Mouse (Mus musculus) ES-E14 (cell line): ENCODE measurements around the gene Adgre5.

Experiments used
- CHD2 ChIP-seq: IDR thresholded peaks from 2 replicates; pipeline ENCODE4 v1.6.1; 2014; ENCODE audit warnings: mild to moderate bottlenecking, low read depth, low read length, inconsistent platforms
- HCFC1 ChIP-seq: IDR thresholded peaks from 2 replicates; pipeline ENCODE4 v1.6.1; 2012; ENCODE audit warnings: low read length, inconsistent platforms, borderline replicate concordance; ENCODE audit not compliant: insufficient read depth
- MAFK ChIP-seq: IDR thresholded peaks from 2 replicates; pipeline ENCODE4 v1.6.1; 2014; ENCODE audit warnings: mild to moderate bottlenecking, low read depth, low read length, inconsistent platforms; ENCODE audit not compliant: insufficient read depth
- ZC3H11A ChIP-seq: IDR thresholded peaks from 2 replicates; pipeline ENCODE4 v1.6.1; 2012; ENCODE audit warnings: low read depth, mild to moderate bottlenecking, inconsistent platforms, low read length, borderline replicate concordance
- ZNF384 ChIP-seq: IDR thresholded peaks from 2 replicates; pipeline ENCODE4 v1.6.1; 2012; ENCODE audit warnings: low read depth, low read length, inconsistent platforms

DNA sequence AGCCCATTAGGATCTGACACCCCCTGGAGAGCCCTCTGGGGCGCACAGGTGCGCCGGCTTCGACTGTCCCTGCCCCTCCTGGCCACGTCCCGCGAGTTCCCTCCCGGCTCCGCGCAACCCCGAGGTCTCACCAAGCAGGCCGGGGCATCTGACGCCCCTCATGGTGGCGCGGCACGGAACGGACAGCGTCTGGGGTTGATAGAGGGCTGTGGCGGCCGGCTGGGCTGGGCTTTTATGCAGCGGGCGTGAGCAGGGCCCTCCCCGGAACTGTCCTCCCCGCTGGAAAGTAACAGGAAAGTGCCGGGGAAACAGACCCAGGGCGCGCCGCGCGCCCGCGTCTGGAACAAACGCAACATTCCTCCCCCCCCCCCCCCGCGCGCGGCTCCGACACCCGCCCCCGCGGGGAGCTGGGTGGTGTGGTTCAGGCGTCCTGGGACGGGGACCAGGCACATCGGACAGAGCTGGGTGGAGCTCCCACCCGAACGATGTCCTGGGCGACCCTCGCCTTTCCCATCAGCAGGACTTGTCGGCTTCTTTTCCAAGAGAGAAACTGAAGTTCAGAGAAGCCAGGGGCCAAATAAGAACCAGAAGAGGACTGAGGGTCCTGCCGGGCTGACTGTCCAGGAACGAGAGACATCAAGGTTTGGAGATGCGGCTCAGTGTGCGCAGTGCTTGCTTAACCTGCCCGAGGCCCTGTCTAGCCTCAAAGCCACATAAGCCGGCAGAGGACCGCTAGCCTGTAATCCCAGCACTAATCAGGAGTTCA lies at the start of gene Adgre5:
- TF ChIP-seq CHD2 (no peak), ZNF384 (no peak), MAFK (no peak), ZC3H11A (no peak), HCFC1 (peak; percentile 57; the same call in 1 of the 2 replicates)
